Mouse (Mus musculus) embryo, embryonic 10 days (tissue): ENCODE measurements around the gene H60b.
A peak's percentile ranks its signal among the peaks of the same experiment; 100 is the strongest.
"Not testable (repeated sequence)": the region's sequence is repeated elsewhere in the genome, so short reads cannot be mapped to it uniquely, and the experiment has no call there.

Source experiments
- DNase-seq: peaks from one replicate; pipeline ENCODE4 v3.0.0-alpha.2; 2015; ENCODE audit warnings: low spot score

The H60b gene

GRCm38 (mm10) chr10:22158310-22158999, at the start of gene H60b, which contains the start of gene Raet1e:
TSS of gene H60b (plus strand) at chr10:22158586.
TSS of gene Raet1e (plus strand) at chr10:22158569.
- DNase-seq, result peak; percentile 78

GRCm38 (mm10) chr10:22140665-22141280, 17.6 kb upstream of the H60b start:
- peak; percentile 86 for DNase-seq

- DNase-seq, result peak; percentile 77
These were observed 16.2 kb upstream of the H60b start for GRCm38 (mm10) chr10:22142194-22142593.

DNA sequence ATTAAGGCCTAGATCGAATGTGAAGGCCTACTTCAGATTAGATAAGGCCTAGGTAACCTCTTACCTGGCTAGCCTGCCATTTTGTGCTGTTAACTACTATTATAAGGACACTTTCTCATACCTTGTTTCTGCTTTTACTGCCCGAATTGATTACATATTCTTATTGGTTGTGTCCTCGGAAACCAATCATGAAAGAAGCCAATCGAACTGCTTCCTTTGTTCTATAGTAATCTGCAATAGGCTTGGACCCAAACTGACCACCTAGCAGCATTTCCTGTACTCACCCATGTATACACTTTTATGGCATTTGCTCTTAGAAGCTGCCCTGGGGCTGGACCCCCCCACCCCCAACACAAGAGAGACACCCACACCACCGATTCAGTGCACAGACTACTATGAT, 15.5 kb upstream of the H60b start:
- no peak for DNase-seq

DNA sequence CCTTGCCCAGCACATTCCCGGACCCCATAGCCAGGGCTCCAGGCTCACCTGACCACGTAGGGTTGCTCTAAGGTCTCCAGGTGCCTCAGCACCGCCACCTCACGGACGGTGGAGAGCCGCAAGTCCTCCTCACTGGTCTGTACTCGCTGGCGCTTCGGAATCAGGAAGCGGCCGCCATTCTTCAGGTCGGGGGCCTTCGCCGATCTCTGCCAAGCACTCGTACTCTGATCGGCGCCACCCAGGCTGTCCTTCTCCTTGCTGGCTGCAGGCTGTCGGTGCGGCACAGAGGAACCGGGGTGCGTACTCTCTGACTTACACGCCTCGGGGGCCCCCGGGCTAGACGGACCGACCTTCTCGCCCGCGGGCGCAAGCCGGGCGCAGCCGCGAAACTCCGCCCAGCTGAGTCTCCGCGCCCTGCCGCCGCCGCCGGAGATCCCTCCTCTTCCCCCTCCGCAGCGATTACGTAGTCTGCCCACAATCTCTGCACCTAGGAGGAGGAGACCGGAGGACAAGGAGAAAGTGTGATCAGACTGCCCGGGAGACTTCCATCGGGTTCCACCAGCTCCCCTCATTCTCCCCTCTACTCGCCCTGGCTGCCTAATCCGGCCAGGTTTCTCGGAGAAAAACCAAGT, 9.8 kb upstream of the H60b start:
- peak; percentile 84 for DNase-seq

DNA sequence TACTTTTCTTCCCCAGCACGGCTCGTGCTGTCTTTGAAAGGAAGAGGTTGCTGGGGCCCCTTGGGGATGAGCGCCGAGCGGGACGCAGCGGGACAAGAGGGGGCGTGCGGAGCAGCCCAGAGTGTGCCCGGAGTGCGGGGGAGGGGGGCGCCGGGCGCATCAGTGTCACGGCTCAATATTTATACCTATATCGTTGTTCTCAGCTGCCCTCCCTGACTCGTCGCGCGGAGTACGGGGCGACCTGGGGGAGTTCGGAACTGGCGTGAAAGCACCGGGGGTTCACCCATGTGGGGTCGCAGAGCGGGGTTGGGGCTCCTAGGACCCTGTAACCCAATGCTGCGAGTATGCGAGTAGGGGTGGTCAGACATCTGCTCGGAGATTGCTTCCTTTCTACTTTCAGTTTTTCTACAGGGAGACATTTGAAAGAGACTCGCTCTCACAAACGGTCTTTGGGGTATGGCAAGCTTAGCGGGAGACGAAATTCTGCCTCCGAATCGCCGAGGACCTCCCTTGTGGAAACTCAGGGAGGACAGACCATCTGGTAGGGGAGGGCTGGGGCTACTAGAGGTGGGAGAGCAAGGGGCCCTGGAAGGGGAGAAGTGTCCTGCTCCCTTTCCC, 9.2 kb upstream of the H60b start, which contains the start of gene E030030I06Rik:
Gene E030030I06Rik, minus strand, starts transcription at position 198 of the 618 bp plus-strand sequence.
- peak; percentile 31 for DNase-seq

DNA sequence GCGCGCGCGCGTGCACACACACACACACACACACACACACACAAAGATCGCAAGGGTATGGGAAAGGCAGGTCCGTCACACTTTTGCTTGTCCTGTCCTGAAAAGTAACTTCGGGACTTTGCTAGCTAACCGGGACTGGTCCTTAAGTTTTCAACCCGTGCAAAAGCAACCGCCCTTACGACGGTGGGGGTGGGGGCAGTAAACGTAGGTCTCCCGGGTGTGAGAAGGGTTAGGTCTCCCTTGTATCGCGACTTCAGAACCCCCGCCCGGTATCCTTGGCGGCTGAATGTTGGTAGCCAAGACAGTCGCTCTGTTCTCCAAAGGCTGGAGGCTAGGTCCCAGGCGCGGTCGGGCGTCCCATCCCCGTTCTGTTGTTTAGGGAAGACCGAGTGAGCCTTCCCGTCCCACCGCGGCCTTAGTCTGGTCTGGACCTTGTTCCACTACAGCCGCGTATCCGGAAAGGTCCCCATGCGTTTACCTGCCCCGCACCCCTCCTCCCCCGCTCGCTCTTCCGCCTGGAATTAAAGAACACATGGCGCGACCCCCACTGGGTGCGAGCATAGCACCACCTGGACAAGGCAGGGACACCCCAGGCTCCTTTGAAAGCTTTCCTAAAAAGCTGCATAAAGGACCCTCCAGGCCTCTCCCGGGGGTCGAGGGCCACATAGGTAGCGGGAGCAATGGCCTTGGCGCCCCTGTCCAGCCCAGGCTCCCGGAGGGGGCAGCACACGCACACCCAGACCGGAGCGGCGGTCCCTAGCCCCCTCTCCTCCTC, 8.5 kb upstream of the H60b start:
- DNase-seq, result peak; percentile 54

- DNase-seq, result peak; percentile 45
These were observed 7.8 kb upstream of the H60b start for GRCm38 (mm10) chr10:22150593-22150992.

DNA sequence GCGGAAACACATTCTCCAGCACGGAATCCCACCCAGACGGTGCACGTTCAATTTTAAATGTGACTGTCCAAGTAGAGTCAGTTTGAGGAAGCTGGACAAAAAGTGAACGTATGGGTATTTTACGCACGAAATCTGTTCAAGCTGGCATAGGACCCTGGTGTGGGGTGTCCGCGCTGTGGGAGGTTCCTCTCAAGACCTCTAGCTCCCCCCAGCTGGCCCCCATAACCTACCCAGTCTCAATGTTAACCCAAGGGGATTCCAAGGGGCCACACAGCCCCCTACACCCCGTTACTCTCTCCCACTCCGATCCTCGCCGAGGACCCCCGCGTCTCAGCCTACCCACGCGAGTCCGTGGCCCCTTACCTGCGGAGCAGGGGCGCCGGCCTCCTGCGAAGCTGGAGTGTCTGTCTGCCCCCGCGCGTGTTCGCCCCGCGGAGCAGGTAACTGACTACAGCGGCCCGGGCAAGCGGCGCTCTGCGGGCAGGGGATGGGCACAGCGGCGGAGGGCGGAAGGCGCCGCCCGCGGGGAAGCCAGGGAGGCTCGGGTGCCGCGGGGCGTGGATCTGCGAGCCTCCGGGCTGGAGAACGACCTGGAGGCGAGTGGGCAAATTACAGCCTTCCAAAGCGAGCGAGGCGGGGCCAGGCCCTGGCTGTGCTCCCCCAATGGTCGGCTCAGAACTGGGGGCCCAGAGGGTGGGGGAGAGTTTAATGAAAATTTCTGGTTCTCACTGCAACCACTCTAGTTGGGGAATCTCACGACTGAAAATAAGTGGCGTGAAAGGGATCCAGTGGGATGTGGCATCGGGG, 7.1 kb upstream of the H60b start:
- not testable (repeated sequence) for DNase-seq

GRCm38 (mm10) chr10:22151863-22152640, 6.3 kb upstream of the H60b start:
- DNase-seq, result not testable (repeated sequence)

- not testable (repeated sequence) for DNase-seq
These were observed 5.2 kb upstream of the H60b start for GRCm38 (mm10) chr10:22153147-22153690.

GRCm38 (mm10) chr10:22154127-22154526, 4.3 kb upstream of the H60b start:
- DNase-seq, result peak; percentile 70

DNA sequence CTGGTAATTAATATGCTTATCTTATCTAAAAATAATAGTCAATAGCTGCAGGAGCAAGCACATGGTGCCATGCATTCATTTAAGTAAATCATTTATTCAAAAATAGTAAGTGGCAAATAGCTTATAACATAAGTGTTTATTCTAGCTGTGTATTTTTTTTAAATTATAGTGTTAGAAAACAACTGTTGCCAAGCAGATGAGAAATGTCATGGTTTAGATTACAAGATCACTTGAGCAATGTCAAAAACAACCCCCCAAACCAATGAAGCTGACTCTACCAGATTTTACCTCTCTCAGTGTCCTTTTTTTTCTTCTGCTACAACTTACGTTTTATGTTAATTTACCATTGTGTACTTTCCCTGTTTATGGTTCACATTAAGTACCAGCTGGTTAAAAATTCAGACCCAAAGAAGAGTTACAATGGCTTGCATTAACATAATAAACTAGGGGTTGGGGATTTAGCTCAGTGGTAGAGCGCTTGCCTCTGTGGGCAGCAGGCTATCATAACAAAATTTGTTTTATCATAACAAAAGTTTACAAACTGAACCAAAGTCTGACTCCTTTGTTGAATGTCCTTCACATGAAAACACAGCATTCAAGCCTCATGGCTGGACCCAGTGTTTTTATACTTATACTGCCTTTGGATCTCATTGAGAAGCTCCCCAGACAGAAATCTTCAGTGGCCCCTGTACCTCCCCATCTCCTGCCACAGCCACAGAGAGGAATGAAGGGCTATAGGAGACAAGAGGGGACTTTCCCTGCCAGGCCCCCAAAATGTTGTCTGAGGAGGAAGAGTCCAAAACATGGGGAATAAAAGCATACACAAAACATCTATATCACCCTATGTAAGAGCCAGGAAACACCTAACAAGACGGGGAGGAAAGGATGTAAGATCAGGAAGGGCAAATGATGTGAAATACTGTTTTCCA, 3.3 kb upstream of the H60b start:
- DNase-seq, result no peak

DNA sequence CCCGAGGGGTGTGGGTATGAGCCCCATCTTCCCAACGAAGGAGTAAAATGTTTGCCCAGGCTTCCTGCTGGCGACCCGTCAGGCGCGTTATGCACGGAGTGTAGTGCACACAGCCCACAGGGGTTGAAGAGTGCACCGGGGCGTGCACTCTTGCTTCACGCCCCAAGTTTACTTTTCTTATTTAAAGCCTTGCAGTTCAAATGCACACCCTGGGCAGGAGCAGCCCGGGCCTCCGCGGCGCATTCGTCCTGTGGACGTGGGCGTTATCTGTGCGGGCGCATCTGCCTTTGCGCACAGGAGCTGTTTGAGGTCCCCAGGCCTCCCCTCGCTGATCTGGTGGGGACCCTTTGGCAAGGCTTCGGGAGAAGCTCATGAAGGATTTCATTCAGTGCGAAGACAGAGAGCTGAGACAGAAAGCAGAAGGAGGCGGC, 760 bp downstream of the H60b start:
- DNase-seq, result peak; percentile 30

GRCm38 (mm10) chr10:22159581-22160140, 1.3 kb downstream of the H60b start:
- DNase-seq, result no peak

DNA sequence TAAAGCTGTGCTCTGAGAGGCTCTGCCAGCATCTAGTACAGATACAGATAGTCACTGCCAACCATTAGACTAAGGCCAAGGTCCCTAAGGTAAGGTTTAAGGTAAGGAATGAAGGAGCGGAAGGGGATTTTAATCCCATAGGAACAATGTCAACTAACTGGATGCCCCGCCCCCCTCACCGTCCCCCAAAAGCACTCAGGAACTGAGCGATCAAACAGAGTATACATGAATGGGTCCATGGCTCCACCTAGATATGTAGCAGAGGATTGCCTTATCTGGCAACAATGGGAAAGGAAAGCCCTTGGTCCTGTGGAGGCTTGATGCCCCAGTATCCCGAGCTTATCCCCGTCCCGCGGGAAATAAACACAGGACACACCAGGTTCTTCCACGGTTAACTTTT, 4.9 kb downstream of the H60b start:
- DNase-seq, result not testable (repeated sequence)

DNA sequence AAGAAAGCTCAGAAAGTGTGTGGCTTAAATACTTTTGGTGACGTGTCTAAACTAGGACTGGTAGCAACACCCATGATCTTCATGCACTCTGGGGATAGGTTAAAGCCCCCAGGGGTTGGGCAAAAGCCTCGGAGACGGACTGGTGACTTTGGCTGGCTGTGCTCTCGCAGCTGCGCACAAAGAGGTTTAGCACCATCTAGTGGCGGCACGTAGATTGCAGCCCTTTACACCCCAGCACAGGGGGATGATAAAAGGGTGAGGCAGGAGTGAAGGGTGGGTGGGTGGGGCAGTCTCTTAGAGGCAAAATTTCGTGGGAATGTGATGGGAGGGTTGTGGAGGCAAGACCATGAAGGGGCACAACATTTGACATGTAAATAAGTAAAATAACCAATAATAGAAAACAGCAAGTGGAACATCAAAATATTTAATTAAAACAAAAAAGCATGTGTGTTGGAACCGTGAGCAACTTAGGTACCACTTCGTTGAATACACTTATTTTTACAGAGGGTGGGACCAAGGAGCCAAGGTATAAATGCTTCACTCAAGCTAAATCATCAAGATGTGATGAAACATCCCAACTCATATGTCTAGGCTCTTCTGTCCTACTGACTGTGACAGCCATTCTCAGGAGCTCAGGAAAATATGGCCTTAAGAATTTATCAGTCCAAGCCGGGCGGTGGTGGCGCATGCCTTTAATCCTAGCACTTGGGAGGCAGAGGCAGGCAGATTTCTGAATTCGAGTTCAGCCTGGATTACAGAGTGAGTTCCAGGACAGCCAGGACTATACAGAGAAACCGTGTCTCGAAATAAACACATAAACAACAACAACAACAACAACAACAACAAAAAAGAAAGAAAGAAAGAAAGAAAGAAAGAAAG, 5.6 kb downstream of the H60b start:
- peak; percentile 78 for DNase-seq
